Mouse (Mus musculus) neural tube, embryonic 12.5 days (tissue): ENCODE data around the gene Slc1a2. TPM values are rescaled to one million over a fixed set of nuclear protein-coding genes. Genes with fewer than 3 reads are reported as not detected.

Experiments
- ATAC-seq: fragments of 200-750 bp; cut with Nextera tagmentation; 2 replicates; pipeline ENCODE4 v1.8.0; 2017; ENCODE audit warnings: low read depth, mild to moderate bottlenecking, moderate TSS enrichment, moderate library complexity; ENCODE audit not compliant: low FRiP score
- H3K27ac ChIP-seq: fragments of 300-500 bp; sonication (generic); 2 replicates; pipeline ENCODE4 v1.5.1; 2016
- H3K27me3 ChIP-seq: fragments of 300-500 bp; sonication (generic); replicated peaks from 2 replicates; pipeline ENCODE4 v1.6.1; 2016; ENCODE audit warnings: mild to moderate bottlenecking
- H3K36me3 ChIP-seq: fragments of 300-500 bp; sonication (generic); 2 replicates; pipeline ENCODE4 v1.6.1; 2016; ENCODE audit warnings: mild to moderate bottlenecking
- H3K4me1 ChIP-seq: fragments of 300-500 bp; sonication (generic); 2 replicates; pipeline ENCODE4 v1.6.1; 2016
- H3K4me2 ChIP-seq: fragments of 300-500 bp; sonication (generic); replicated peaks from 2 replicates; pipeline ENCODE4 v1.6.1; 2016; ENCODE audit warnings: mild to moderate bottlenecking
- H3K4me3 ChIP-seq: fragments of 300-500 bp; sonication (generic); 2 replicates; pipeline ENCODE4 v1.5.1; 2016
- H3K9ac ChIP-seq: fragments of 300-500 bp; sonication (generic); 2 replicates; pipeline ENCODE4 v1.6.1; 2016; ENCODE audit warnings: mild to moderate bottlenecking
- H3K9me3 ChIP-seq: fragments of 300-500 bp; sonication (generic); 2 replicates; pipeline ENCODE4 v1.6.1; 2016; ENCODE audit warnings: mild to moderate bottlenecking
- WGBS: fragments of 180-500 bp; shearing (Covaris S2); methylation state at CpG from one replicate; pipeline ENCODE4 v1.1.7; 2016; 5-methylcytosine and 5-hydroxymethylcytosine counted together
- polyA plus RNA-seq: library from polyadenylated mRNA; unstranded; fragments of >200 nt; fragmentation: Nextera tagmentation; extraction: Ambion mirVana; gene quantifications from 2 replicates; pipeline ENCODE4 v1.2.1, GENCODE M21; 2016

Gene Slc1a2
- polyA plus RNA-seq, 1 experiment from 2014 or later = 16.2 TPM

DNA sequence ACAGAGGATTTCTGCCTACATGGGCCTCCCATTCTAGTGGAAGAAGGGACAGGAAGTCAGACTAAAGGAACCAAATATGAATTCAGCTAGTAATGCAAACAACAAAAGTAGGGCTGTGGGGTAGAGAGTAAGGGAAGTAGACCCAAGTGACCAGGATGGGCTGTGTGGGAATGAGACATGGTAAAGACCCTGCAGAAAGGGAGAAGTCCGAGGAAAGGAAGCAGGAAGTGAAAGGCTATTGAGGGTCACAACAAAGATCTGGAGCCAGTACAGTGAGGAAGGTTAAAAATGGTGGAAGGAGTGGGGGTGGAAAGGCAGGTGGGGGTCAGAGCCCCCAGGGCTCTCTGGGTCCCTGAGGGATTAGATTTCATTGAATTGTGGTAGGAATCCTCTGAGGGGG lies 93.4 kb downstream of the Slc1a2 start:
- Histone ChIP-seq H3K27me3 (no peaks in the 10 kb centered on the region), H3K9ac (no peak overlapping the region), H3K4me3 (no peak overlapping the region), H3K4me2 (no peak overlapping the region), H3K4me1 (no peaks in the 10 kb centered on the region), H3K36me3 (peaks cover 5% of the 10 kb centered on the region), H3K9me3 (no peaks in the 10 kb centered on the region), H3K27ac (no peak overlapping the region)
- 75% methylated on average over 1 of the region's 1 CpGs for WGBS
- no peak for ATAC-seq

DNA sequence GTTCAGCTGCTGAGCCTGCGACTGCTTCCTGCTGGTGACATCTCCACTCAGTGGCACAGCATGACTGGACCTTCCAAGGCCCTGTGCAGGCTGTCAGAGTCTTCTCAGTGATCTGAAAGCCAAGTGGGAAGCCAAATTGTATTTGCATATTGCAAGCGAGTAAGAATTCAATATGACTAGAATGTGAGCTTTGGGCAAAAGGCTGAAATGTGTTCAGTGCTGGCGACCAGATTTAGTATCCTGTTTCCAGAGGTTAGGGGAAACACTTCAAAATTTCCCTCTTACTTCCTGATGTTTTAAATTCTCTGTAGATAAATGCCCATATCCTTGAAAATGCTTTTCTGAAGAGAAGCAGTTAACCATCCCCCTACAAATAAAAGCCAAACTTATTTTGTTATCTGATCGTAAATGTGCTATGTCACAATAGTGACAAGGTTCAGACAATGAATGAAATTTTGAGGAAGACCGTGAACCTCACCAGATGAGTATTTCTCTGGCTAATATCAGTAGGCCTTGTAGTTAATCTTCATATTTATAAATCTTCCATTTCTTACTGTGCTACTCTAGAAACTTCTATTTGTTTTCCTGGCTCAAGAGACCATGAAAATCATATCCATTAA lies 98.9 kb downstream of the Slc1a2 start:
- Histone ChIP-seq H3K27ac (no peak overlapping the region), H3K9me3 (no peaks in the 10 kb centered on the region), H3K27me3 (no peaks in the 10 kb centered on the region), H3K4me3 (no peak overlapping the region), H3K9ac (no peak overlapping the region), H3K36me3 (peaks cover 9% of the 10 kb centered on the region), H3K4me1 (no peaks in the 10 kb centered on the region), H3K4me2 (no peak overlapping the region)
- WGBS = 85% methylated on average over 5 of the region's 5 CpGs
- no peak for ATAC-seq

DNA sequence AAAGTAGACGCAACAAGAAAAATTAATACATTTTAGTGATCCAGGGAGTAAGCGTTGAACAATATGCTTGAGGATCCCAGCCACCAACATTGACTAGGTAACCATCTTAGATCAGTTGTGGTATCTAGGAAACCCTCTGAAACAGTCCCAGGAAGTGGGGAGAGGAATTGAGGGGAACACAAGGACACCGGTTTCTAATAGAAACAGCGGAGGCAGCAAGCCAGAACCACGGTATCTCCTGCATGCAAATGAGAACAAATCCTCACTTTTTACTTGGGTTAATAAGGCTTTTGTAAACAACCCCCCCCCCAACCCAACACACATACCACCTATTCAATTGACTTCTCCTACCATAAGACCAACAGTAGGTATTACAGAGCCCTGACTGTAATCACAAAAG lies 101.0 kb downstream of the Slc1a2 start:
- H3K9me3 ChIP-seq = no peaks in the 10 kb centered on the region
- H3K4me3 ChIP-seq = no peak overlapping the region
- no peaks in the 10 kb centered on the region for H3K4me1 ChIP-seq
- ATAC-seq = no peak
- peaks cover 19% of the 10 kb centered on the region for H3K36me3 ChIP-seq
- 97% methylated on average over 5 of the region's 5 CpGs for WGBS
- no peak overlapping the region for H3K4me2 ChIP-seq
- H3K9ac ChIP-seq = no peak overlapping the region
- no peaks in the 10 kb centered on the region for H3K27me3 ChIP-seq
- no peak overlapping the region for H3K27ac ChIP-seq

DNA sequence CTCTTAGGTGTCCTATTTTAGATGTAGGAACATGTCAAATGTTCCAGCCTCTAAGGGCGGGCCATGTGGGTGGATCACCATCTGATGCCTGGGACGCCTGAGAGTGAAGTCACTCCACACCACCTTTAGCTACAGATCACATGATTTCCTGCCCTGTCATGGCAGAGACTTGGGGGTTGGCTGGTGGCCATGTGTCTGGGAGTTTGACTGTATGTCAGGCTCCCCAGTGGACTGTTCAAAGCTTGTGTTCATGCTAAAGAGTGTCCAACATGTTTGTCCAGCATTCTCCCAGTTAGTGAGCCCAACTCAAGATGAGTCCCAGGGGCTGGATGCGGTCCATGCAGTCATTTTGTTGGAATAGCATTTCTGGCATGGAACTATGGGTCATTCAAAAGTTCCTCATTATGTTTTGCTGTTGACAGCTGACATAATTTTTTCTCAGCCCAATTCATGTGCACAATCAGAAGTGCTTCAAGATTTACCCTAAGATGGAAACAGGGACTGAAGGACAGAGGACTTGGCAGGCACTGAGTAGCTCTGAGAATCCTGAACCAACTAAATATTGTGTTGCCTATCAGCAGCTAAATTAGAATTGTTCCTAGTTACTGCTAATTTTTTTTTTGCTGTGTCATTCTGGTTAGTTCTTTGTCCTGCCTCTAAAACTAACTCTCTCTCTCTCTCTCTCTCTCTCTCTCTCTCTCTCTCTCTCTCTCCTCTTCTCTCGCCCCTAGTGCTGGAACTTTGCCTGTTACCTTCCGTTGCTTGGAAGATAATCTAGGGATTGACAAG lies 102.0 kb downstream of the Slc1a2 start:
- ATAC-seq = no peak
- peaks cover 19% of the 10 kb centered on the region for H3K36me3 ChIP-seq
- no peaks in the 10 kb centered on the region for H3K9me3 ChIP-seq

DNA sequence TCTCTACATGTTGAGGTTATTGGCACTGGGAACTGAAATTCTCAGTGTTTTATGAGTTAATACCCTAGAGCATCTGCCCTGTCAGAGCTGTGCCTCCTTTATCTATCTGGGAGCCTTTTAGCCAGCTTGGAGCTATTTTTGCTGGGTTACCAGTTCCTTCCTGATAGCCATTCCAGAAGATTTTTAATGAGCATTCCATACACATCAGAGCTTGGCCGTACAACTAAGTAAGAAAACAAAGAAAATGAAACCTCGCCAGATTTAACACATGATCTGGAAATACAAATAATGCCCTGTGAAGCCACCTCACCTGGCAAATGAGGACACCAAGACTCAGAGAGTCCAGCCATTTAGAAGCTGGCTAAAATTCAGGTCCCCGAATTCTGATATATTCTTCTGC lies 104.7 kb downstream of the Slc1a2 start:
- Histone ChIP-seq H3K27ac (no peak overlapping the region), H3K4me1 (no peaks in the 10 kb centered on the region), H3K9me3 (no peaks in the 10 kb centered on the region), H3K9ac (no peak overlapping the region), H3K27me3 (no peaks in the 10 kb centered on the region), H3K36me3 (peaks cover 24% of the 10 kb centered on the region; the same call in 1 of the 2 replicates), H3K4me2 (no peak overlapping the region), H3K4me3 (no peak overlapping the region)
- no peak for ATAC-seq
- 84% methylated on average over 3 of the region's 3 CpGs for WGBS

More for the DNA sequence above, 102.0 kb downstream of the Slc1a2 start:
- H3K4me2 ChIP-seq = no peak overlapping the region
- H3K9ac ChIP-seq = no peak overlapping the region
- H3K4me1 ChIP-seq = no peaks in the 10 kb centered on the region
- no peaks in the 10 kb centered on the region for H3K27me3 ChIP-seq
- H3K27ac ChIP-seq = no peak overlapping the region
- WGBS = 87% methylated on average over 5 of the region's 5 CpGs
- no peak overlapping the region for H3K4me3 ChIP-seq

DNA sequence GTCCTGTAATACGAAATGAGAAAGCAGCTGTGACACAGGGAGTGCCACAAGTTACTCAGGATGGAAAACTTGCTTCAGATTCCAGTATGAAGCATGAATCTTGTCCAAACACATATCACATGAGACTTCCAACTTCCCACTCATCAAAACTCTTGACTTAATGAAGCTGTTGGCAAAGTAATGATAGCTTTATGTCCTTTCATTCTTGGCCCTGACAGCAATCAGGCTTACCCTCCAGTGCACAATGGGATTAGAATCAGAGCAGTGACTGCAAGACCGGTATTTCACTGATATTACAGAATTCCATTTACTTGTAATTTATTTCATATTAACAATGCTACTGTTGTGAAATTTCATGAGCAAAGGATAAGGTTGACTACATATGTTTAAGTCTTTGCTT lies 105.5 kb downstream of the Slc1a2 start:
- Histone ChIP-seq H3K27me3 (no peaks in the 10 kb centered on the region), H3K4me3 (no peak overlapping the region), H3K9ac (no peak overlapping the region), H3K9me3 (no peaks in the 10 kb centered on the region), H3K27ac (no peak overlapping the region), H3K4me2 (no peak overlapping the region), H3K36me3 (peaks cover 26% of the 10 kb centered on the region; the same call in 1 of the 2 replicates), H3K4me1 (no peaks in the 10 kb centered on the region)
- WGBS = 90% methylated on average over 2 of the region's 2 CpGs
- no peak for ATAC-seq

DNA sequence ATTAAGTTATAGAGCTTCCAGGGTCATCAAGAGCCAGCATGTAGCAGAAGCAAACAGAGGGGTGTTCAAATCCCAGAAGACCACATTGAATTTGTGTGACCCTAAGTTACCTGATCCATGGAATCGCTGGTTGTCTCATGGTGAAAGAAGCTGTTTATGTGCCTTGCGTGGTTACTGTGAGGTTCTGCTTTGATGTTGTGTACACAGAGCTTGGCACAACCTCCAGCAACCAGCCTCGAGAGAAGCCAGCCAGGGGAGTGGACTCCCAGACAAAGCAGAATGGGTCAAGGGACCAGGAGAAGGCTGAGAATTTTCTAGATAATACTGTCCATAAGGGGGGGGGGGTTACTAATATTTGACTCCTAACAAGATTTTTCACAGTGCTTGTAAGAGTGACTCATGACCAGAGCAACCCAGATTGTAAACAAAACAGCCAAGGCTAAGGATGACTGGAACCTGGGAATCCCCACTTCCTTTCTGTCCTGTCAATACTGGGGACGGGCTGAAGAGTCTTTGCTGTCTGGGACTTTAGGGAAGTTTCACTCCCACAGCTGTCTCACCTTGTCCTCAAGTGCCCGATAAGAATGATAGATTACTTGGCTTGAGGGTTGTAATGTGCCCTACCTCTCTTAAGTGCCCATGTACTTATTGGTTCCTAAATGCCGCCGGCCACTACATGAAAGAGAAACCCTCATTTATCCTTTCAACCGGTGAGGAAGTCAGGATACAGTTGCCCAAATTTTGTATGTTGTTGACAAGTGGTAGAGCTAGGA lies 106.3 kb downstream of the Slc1a2 start:
- H3K9me3 ChIP-seq = no peaks in the 10 kb centered on the region
- no peak overlapping the region for H3K4me2 ChIP-seq
- H3K27me3 ChIP-seq = no peaks in the 10 kb centered on the region
- no peak overlapping the region for H3K27ac ChIP-seq
- WGBS = 86% methylated on average over 8 of the region's 8 CpGs
- H3K4me1 ChIP-seq = no peaks in the 10 kb centered on the region
- no peak overlapping the region for H3K9ac ChIP-seq
- no peak overlapping the region for H3K4me3 ChIP-seq
- no peak for ATAC-seq
- peaks cover 33% of the 10 kb centered on the region for H3K36me3 ChIP-seq

DNA sequence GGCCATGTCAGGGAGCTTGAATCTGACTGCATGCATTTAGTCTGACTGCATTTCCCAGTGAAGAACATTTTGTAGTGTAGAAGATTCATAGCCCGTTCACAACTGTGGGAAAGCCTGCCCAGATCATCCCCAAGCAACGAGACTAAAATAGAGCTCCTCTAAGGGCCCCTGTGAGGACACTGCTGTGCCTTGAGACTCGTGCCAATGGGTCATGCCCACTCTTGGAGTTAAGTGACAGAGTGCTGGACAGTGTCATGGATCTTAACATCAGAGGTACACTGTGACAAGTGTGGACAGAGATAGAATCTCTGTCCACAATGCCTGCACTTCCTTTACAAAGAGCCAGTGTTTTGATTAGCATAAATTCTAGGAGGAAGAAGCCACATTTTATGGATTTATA lies 109.8 kb downstream of the Slc1a2 start:
- Histone ChIP-seq H3K27me3 (no peaks in the 10 kb centered on the region), H3K4me1 (no peaks in the 10 kb centered on the region), H3K9ac (no peak overlapping the region), H3K4me2 (no peak overlapping the region), H3K9me3 (no peaks in the 10 kb centered on the region), H3K4me3 (no peak overlapping the region), H3K27ac (no peak overlapping the region), H3K36me3 (peaks cover 24% of the 10 kb centered on the region)
- WGBS = 75% methylated on average over 3 of the region's 3 CpGs
- ATAC-seq = no peak

DNA sequence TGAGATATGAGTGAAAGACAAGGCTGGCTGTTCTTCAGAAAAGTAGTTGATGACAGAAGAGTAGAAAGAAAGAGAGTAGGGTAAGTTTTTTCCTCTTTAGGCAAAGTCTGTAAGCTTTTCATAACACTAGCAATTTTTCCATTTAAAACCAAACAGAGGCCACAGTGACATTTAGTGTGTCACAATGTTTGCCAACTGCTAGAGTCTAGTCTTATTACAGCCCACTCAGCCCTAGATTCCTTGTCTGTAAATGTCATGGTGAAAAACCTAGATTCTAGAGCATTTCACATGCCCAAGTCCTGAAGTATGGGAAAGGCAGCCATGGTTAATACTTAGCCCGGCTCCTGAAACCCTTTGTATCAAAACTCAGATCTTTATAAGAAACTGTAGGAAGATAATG lies 112.8 kb downstream of the Slc1a2 start:
- H3K27ac ChIP-seq = no peak overlapping the region
- H3K36me3 ChIP-seq = peaks cover 21% of the 10 kb centered on the region
- no peak overlapping the region for H3K9ac ChIP-seq
- WGBS = 88% methylated on average over 1 of the region's 1 CpGs
- no peaks in the 10 kb centered on the region for H3K9me3 ChIP-seq
- H3K27me3 ChIP-seq = no peaks in the 10 kb centered on the region
- no peak overlapping the region for H3K4me3 ChIP-seq
- no peak for ATAC-seq
- no peak overlapping the region for H3K4me2 ChIP-seq
- no peaks in the 10 kb centered on the region for H3K4me1 ChIP-seq

DNA sequence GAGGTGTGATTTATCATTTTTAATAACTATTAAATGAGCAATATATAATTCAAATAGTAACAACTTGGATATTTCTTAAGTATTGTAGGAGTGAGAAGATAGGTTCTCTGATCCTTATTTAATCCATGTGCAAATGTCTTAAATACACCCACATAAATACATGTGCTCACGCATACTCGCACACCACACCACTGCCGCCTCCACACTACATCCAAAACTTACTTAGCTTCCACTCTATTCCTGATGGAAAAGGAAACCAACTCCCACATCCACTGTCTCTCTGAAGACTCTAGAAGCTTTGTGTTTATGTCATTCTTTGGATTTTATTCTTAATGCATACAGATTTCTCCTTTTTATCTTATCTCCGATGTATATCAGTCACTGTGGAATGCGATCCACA lies 113.8 kb downstream of the Slc1a2 start:
- Histone ChIP-seq H3K27me3 (no peaks in the 10 kb centered on the region), H3K27ac (no peak overlapping the region), H3K4me2 (no peak overlapping the region), H3K36me3 (peaks cover 21% of the 10 kb centered on the region), H3K9me3 (no peaks in the 10 kb centered on the region), H3K4me3 (no peak overlapping the region), H3K4me1 (no peaks in the 10 kb centered on the region), H3K9ac (no peak overlapping the region)
- WGBS = 98% methylated on average over 5 of the region's 5 CpGs
- ATAC-seq = no peak

DNA sequence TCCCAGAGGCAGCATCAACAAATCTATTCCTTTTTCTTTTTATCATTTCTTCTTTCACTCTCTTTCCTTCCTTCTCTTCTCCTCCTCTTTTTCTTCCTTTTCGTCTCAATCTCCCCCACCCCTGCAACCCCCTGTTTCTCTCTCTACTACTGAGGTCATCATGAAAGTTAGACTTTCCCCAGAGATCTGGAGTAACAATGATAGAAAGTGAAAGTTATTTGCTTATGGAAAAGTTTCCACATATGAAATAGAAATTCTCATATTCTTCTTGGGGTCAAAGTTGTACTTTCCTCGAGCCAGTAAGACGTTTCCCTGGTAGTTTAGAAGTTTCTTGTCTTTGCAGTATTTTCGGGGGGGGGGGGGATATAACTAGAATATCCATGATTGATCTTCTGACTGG lies 116.2 kb downstream of the Slc1a2 start:
- Histone ChIP-seq H3K9ac (no peak overlapping the region), H3K9me3 (no peaks in the 10 kb centered on the region), H3K4me2 (no peak overlapping the region), H3K36me3 (peaks cover 17% of the 10 kb centered on the region), H3K4me3 (no peak overlapping the region), H3K27ac (no peak overlapping the region), H3K4me1 (no peaks in the 10 kb centered on the region), H3K27me3 (no peaks in the 10 kb centered on the region)
- no peak for ATAC-seq
- WGBS = 78% methylated on average over 4 of the region's 4 CpGs

DNA sequence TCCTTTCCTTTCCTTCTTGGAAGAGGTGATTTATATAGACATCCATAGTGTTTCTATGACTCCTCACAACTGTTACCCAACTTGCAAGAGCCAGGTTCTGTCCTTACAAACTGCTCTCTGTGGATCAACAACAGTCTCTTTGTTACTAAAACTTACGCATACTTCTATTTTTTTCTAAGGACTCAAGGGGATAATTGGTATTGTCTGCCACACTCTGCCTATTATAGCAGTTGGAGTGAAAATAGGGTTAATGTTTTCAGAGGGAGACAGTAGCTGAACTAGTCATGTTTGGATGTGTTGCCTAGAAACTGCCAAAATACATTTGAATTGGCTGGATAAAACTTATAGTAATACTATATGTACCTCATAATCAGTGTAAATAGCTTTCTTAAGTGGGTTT lies 117.1 kb downstream of the Slc1a2 start:
- Histone ChIP-seq H3K27ac (no peak overlapping the region), H3K4me1 (no peaks in the 10 kb centered on the region), H3K9ac (no peak overlapping the region), H3K4me3 (no peak overlapping the region), H3K36me3 (peaks cover 10% of the 10 kb centered on the region), H3K9me3 (no peaks in the 10 kb centered on the region), H3K27me3 (no peaks in the 10 kb centered on the region), H3K4me2 (no peak overlapping the region)
- 51% methylated on average over 1 of the region's 1 CpGs for WGBS
- no peak for ATAC-seq
